Mouse (Mus musculus) embryonic fibroblast, embryonic 13.5 days (primary cell): ENCODE measurements around the gene Ackr1.

Source experiments
- CTCF ChIP-seq: IDR thresholded peaks from 2 replicates; pipeline ENCODE4 v1.5.1; 2011; ENCODE audit warnings: mild to moderate bottlenecking, control low read depth, low read length, moderate library complexity, borderline replicate concordance; ENCODE audit not compliant: insufficient read depth
- POLR2A ChIP-seq: IDR thresholded peaks from 2 replicates; pipeline ENCODE4 v1.6.1; 2011; ENCODE audit warnings: low read depth, mild to moderate bottlenecking, control low read depth, low read length, moderate library complexity

- no peak for TF ChIP-seq CTCF
- TF ChIP-seq POLR2A, result no peak
Measured at GRCm38 (mm10) chr1:173363436-173363835, 29.9 kb upstream of the Ackr1 start.
